Mouse (Mus musculus): ENCODE measurements around the gene Coro2a. TPM values are rescaled to one million over a fixed set of nuclear protein-coding genes. Genes with fewer than 3 reads are reported as not detected.

Coro2a gene
- polyA plus RNA-seq, 1 experiment from 2014 or later: 5.0 TPM

- Histone ChIP-seq H3K27ac (replicated peaks; ENCODE audit: low read depth, low read length) (no peak overlapping the region), H3K27me3 (replicated peaks; ENCODE audit: control insufficient read depth, insufficient read depth, low read length) (no peaks in the 10 kb centered on the region), H3K4me3 (ENCODE audit: low read depth, low read length) (peak overlapping the region; percentile 25), H3K4me2 (ENCODE audit: low read depth, low read length) (peak overlapping the region; percentile 61), H3K9me3 (ENCODE audit: control insufficient read depth, low read length) (no peaks in the 10 kb centered on the region), H3K9ac (ENCODE audit: low read depth, low read length) (peak overlapping the region; percentile 37; the same call in 1 of the 2 replicates), H3K4me1 (ENCODE audit: control insufficient read depth, insufficient read depth, low read length) (no peaks in the 10 kb centered on the region), H3K36me3 (ENCODE audit: control insufficient read depth, insufficient read depth, low read length) (no peaks in the 10 kb centered on the region)
- WGBS: 7% methylated on average over 4 of the region's 7 CpGs
- ATAC-seq (ENCODE audit: low read depth) (0 out of 2 replicates have a peak, but pooled peaks have one; percentile 64), DNase-seq (ENCODE audit: low spot score) (no peak)
Observed at GRCm38 (mm10) chr4:46527558-46527926, 74.5 kb downstream of the Coro2a start.

- Histone ChIP-seq H3K27ac (replicated peaks; ENCODE audit: low read depth, low read length) (no peak overlapping the region), H3K4me3 (ENCODE audit: low read depth, low read length) (peak overlapping the region; percentile 25), H3K36me3 (ENCODE audit: control insufficient read depth, insufficient read depth, low read length) (no peaks in the 10 kb centered on the region), H3K9ac (ENCODE audit: low read depth, low read length) (peak overlapping the region; percentile 37; the same call in 1 of the 2 replicates), H3K27me3 (replicated peaks; ENCODE audit: control insufficient read depth, insufficient read depth, low read length) (no peaks in the 10 kb centered on the region), H3K4me2 (ENCODE audit: low read depth, low read length) (peak overlapping the region; percentile 61), H3K9me3 (ENCODE audit: control insufficient read depth, low read length) (no peaks in the 10 kb centered on the region), H3K4me1 (ENCODE audit: control insufficient read depth, insufficient read depth, low read length) (no peaks in the 10 kb centered on the region)
- WGBS: 35% methylated on average over 17 of the region's 17 CpGs
- ATAC-seq (ENCODE audit: low read depth) (no peak), DNase-seq (ENCODE audit: low spot score) (no peak)
Observed at GRCm38 (mm10) chr4:46526798-46527557, 75.0 kb downstream of the Coro2a start.

GRCm38 (mm10) chr4:46526226-46526625 is 75.8 kb downstream of the Coro2a start:
- ATAC-seq (ENCODE audit: low read depth): no peak

GRCm38 (mm10) chr4:46523324-46523723 is 78.7 kb downstream of the Coro2a start:
- H3K4me3 ChIP-seq (ENCODE audit: low read depth, low read length): no peak overlapping the region
- peak; percentile 49 for ATAC-seq (ENCODE audit: low read depth)
- no peak overlapping the region for H3K9ac ChIP-seq (ENCODE audit: low read depth, low read length)
- no peaks in the 10 kb centered on the region for H3K27me3 ChIP-seq (replicated peaks; ENCODE audit: control insufficient read depth, insufficient read depth, low read length)
- no peaks in the 10 kb centered on the region for H3K36me3 ChIP-seq (ENCODE audit: control insufficient read depth, insufficient read depth, low read length)
- peak; percentile 44 for DNase-seq (ENCODE audit: low spot score)
- no peak overlapping the region for H3K4me2 ChIP-seq (ENCODE audit: low read depth, low read length)
- 82% methylated on average over 4 of the region's 4 CpGs for WGBS
- H3K9me3 ChIP-seq (ENCODE audit: control insufficient read depth, low read length): no peaks in the 10 kb centered on the region
- no peaks in the 10 kb centered on the region for H3K4me1 ChIP-seq (ENCODE audit: control insufficient read depth, insufficient read depth, low read length)
- H3K27ac ChIP-seq (replicated peaks; ENCODE audit: low read depth, low read length): no peak overlapping the region

More at GRCm38 (mm10) chr4:46526226-46526625, 75.8 kb downstream of the Coro2a start:
- 95% methylated on average over 3 of the region's 3 CpGs for WGBS
- Histone ChIP-seq H3K36me3 (ENCODE audit: control insufficient read depth, insufficient read depth, low read length) (no peaks in the 10 kb centered on the region), H3K4me3 (ENCODE audit: low read depth, low read length) (no peak overlapping the region), H3K27me3 (replicated peaks; ENCODE audit: control insufficient read depth, insufficient read depth, low read length) (no peaks in the 10 kb centered on the region), H3K9ac (ENCODE audit: low read depth, low read length) (no peak overlapping the region), H3K4me2 (ENCODE audit: low read depth, low read length) (no peak overlapping the region), H3K4me1 (ENCODE audit: control insufficient read depth, insufficient read depth, low read length) (no peaks in the 10 kb centered on the region), H3K27ac (replicated peaks; ENCODE audit: low read depth, low read length) (no peak overlapping the region), H3K9me3 (ENCODE audit: control insufficient read depth, low read length) (no peaks in the 10 kb centered on the region)
- no peak for DNase-seq (ENCODE audit: low spot score)

- Histone ChIP-seq H3K9me3 (ENCODE audit: control insufficient read depth, low read length) (no peaks in the 10 kb centered on the region), H3K4me2 (ENCODE audit: low read depth, low read length) (no peak overlapping the region), H3K9ac (ENCODE audit: low read depth, low read length) (no peak overlapping the region), H3K4me3 (ENCODE audit: low read depth, low read length) (no peak overlapping the region), H3K4me1 (ENCODE audit: control insufficient read depth, insufficient read depth, low read length) (no peaks in the 10 kb centered on the region), H3K27me3 (replicated peaks; ENCODE audit: control insufficient read depth, insufficient read depth, low read length) (no peaks in the 10 kb centered on the region), H3K36me3 (ENCODE audit: control insufficient read depth, insufficient read depth, low read length) (no peaks in the 10 kb centered on the region), H3K27ac (replicated peaks; ENCODE audit: low read depth, low read length) (no peak overlapping the region)
- DNase-seq (ENCODE audit: low spot score) (no peak), ATAC-seq (ENCODE audit: low read depth) (no peak)
- 74% methylated on average over 10 of the region's 10 CpGs for WGBS
Observed at GRCm38 (mm10) chr4:46521457-46521856, 80.5 kb downstream of the Coro2a start.

GRCm38 (mm10) chr4:46520491-46520890 is 81.5 kb downstream of the Coro2a start:
- H3K4me1 ChIP-seq (ENCODE audit: control insufficient read depth, insufficient read depth, low read length): no peaks in the 10 kb centered on the region
- H3K9ac ChIP-seq (ENCODE audit: low read depth, low read length): no peak overlapping the region
- H3K27me3 ChIP-seq (replicated peaks; ENCODE audit: control insufficient read depth, insufficient read depth, low read length): no peaks in the 10 kb centered on the region
- no peak overlapping the region for H3K27ac ChIP-seq (replicated peaks; ENCODE audit: low read depth, low read length)
- no peaks in the 10 kb centered on the region for H3K9me3 ChIP-seq (ENCODE audit: control insufficient read depth, low read length)
- H3K4me2 ChIP-seq (ENCODE audit: low read depth, low read length): no peak overlapping the region
- no peak for DNase-seq (ENCODE audit: low spot score)
- no peak overlapping the region for H3K4me3 ChIP-seq (ENCODE audit: low read depth, low read length)
- ATAC-seq (ENCODE audit: low read depth): no peak
- no peaks in the 10 kb centered on the region for H3K36me3 ChIP-seq (ENCODE audit: control insufficient read depth, insufficient read depth, low read length)
- 70% methylated on average over 2 of the region's 2 CpGs for WGBS

GRCm38 (mm10) chr4:46507736-46508460 is 94.1 kb downstream of the Coro2a start:
- WGBS: 10% methylated on average over 16 of the region's 16 CpGs
- DNase-seq (ENCODE audit: low spot score): peak; percentile 83
- Histone ChIP-seq H3K4me1 (ENCODE audit: control insufficient read depth, insufficient read depth, low read length) (peaks cover 3% of the 10 kb centered on the region; the same call in 1 of the 2 replicates), H3K27ac (replicated peaks; ENCODE audit: low read depth, low read length) (no peak overlapping the region), H3K4me2 (ENCODE audit: low read depth, low read length) (peak overlapping the region; percentile 94), H3K9ac (ENCODE audit: low read depth, low read length) (no peak overlapping the region), H3K27me3 (replicated peaks; ENCODE audit: control insufficient read depth, insufficient read depth, low read length) (peaks cover 11% of the 10 kb centered on the region; the same call in 1 of the 2 replicates), H3K9me3 (ENCODE audit: control insufficient read depth, low read length) (no peaks in the 10 kb centered on the region), H3K4me3 (ENCODE audit: low read depth, low read length) (peak overlapping the region; percentile 68), H3K36me3 (ENCODE audit: control insufficient read depth, insufficient read depth, low read length) (peaks cover 18% of the 10 kb centered on the region)
- peak; percentile 62 for ATAC-seq (ENCODE audit: low read depth)

- Histone ChIP-seq H3K27me3 (replicated peaks; ENCODE audit: control insufficient read depth, insufficient read depth, low read length) (peaks cover 11% of the 10 kb centered on the region; the same call in 1 of the 2 replicates), H3K27ac (replicated peaks; ENCODE audit: low read depth, low read length) (no peak overlapping the region; the same call in 1 of the 2 replicates), H3K4me3 (ENCODE audit: low read depth, low read length) (peak overlapping the region; percentile 68), H3K36me3 (ENCODE audit: control insufficient read depth, insufficient read depth, low read length) (peaks cover 27% of the 10 kb centered on the region), H3K9ac (ENCODE audit: low read depth, low read length) (peak overlapping the region; percentile 65), H3K4me1 (ENCODE audit: control insufficient read depth, insufficient read depth, low read length) (peaks cover 3% of the 10 kb centered on the region; the same call in 1 of the 2 replicates), H3K4me2 (ENCODE audit: low read depth, low read length) (peak overlapping the region; percentile 94), H3K9me3 (ENCODE audit: control insufficient read depth, low read length) (no peaks in the 10 kb centered on the region)
- DNase-seq (ENCODE audit: low spot score) (peak; percentile 97), ATAC-seq (ENCODE audit: low read depth) (peak; percentile 95)
- whole genome bisulfite sequencing: under 1% methylated on average over 52 of the region's 94 CpGs
Observed at GRCm38 (mm10) chr4:46506801-46507610, 95.0 kb downstream of the Coro2a start.

Measured in embryonic facial prominence, embryonic 14.5 days (tissue).